Mouse (Mus musculus) leukemia stem cell, adult 10-12 weeks (primary cell): ENCODE measurements around the gene Olfr104-ps. TPM values are rescaled to one million over a fixed set of nuclear protein-coding genes. Genes with fewer than 3 reads are reported as not detected.

ENCODE experiments used
- polyA plus RNA-seq: library from polyadenylated mRNA; stranded (reverse); fragments of >175 nt; gene quantifications from 2 replicates; pipeline ENCODE4 v1.2.3, GENCODE M21; 2012; ENCODE audit warnings: low replicate concordance

Olfr104-ps gene
- polyA plus RNA-seq, result not detected in 2 replicates

GRCm38 (mm10) chr17:37359282-37359681 is at the start of gene Olfr104-ps:
Olfr104-ps (plus strand) TSS chr17:37359582.

GRCm38 (mm10) chr17:37316954-37317353 is 42.4 kb upstream of the Olfr104-ps start, which contains the start of gene Olfr102:
Olfr102 (minus strand) TSS chr17:37317054.

GRCm38 (mm10) chr17:37339598-37339997 is 19.8 kb upstream of the Olfr104-ps start, which contains the start of gene Olfr103:
Olfr103 (minus strand) TSS chr17:37339698.

GRCm38 (mm10) chr17:37378733-37379132 is 19.4 kb downstream of the Olfr104-ps start, which contains the start of gene Olfr105-ps:
Olfr105-ps (plus strand) TSS chr17:37379033.

GRCm38 (mm10) chr17:37390093-37390492 is 30.7 kb downstream of the Olfr104-ps start, which contains the start of gene Olfr106-ps:
Olfr106-ps (plus strand) TSS chr17:37390393.

GRCm38 (mm10) chr17:37398926-37399325 is 39.5 kb downstream of the Olfr104-ps start, which contains the start of gene Olfr107:
Olfr107 (plus strand) TSS chr17:37399226.

Other genes starting within 250 kb of the Olfr104-ps start
- not detected in 2 replicates for gene Olfr92, start 239.5 kb upstream of the Olfr104-ps start, polyA plus RNA-seq
- gene Olfr93, start 198.1 kb upstream of the Olfr104-ps start, polyA plus RNA-seq, result not detected in 2 replicates
- gene Ubd, start 165.7 kb upstream of the Olfr104-ps start, polyA plus RNA-seq, result not detected in 2 replicates
- gene Olfr94, start 158.6 kb upstream of the Olfr104-ps start, polyA plus RNA-seq, result not detected in 2 replicates
- gene Olfr95, start 146.5 kb upstream of the Olfr104-ps start, polyA plus RNA-seq, result not detected in 2 replicates
- gene Olfr96, start 139.4 kb upstream of the Olfr104-ps start, polyA plus RNA-seq, result not detected in 2 replicates
- gene Olfr97, start 122.3 kb upstream of the Olfr104-ps start, polyA plus RNA-seq, result not detected in 2 replicates
- not detected in 2 replicates for gene Olfr98, start 95.8 kb upstream of the Olfr104-ps start, polyA plus RNA-seq
- gene H2-M3, start 89.4 kb upstream of the Olfr104-ps start, polyA plus RNA-seq, result 0.33 and 1.7 TPM in 2 replicates
- not detected in 2 replicates for gene Olfr99, start 76.1 kb upstream of the Olfr104-ps start, polyA plus RNA-seq
- gene Olfr101, start 55.3 kb upstream of the Olfr104-ps start, polyA plus RNA-seq, result not detected in 2 replicates
- not detected in 2 replicates for gene Olfr102, start 42.5 kb upstream of the Olfr104-ps start, polyA plus RNA-seq
- not detected in 2 replicates for gene Olfr103, start 19.9 kb upstream of the Olfr104-ps start, polyA plus RNA-seq
- not detected in 2 replicates for gene Olfr105-ps, start 19.5 kb downstream of the Olfr104-ps start, polyA plus RNA-seq
- not detected in 2 replicates for gene Olfr106-ps, start 30.8 kb downstream of the Olfr104-ps start, polyA plus RNA-seq
- gene Olfr107, start 39.6 kb downstream of the Olfr104-ps start, polyA plus RNA-seq, result not detected in 2 replicates
- gene Olfr108, start 85.9 kb downstream of the Olfr104-ps start, polyA plus RNA-seq, result not detected in 2 replicates
- not detected in 2 replicates for gene Olfr109, start 99.3 kb downstream of the Olfr104-ps start, polyA plus RNA-seq
- gene H2-M2, start 124.0 kb downstream of the Olfr104-ps start, polyA plus RNA-seq, result not detected in 2 replicates
- not detected in 2 replicates for gene Olfr110, start 132.9 kb downstream of the Olfr104-ps start, polyA plus RNA-seq
- not detected in 2 replicates for gene Olfr111, start 148.4 kb downstream of the Olfr104-ps start, polyA plus RNA-seq
- not detected in 2 replicates for gene Olfr112, start 209.9 kb downstream of the Olfr104-ps start, polyA plus RNA-seq
- not detected in 2 replicates for gene Olfr113, start 218.1 kb downstream of the Olfr104-ps start, polyA plus RNA-seq
- 0.18 TPM in 1 of 2 replicates, not detected in the other for gene Olfr114, start 233.2 kb downstream of the Olfr104-ps start, polyA plus RNA-seq